Mouse (Mus musculus): Measurements from ENCODE around the gene Ccsap.

The Ccsap gene

GRCm38 (mm10) chr8:123880821-123881350, 20.9 kb upstream of the Ccsap start:
- in situ Hi-C loops (cut with MseI, MboI): no loop called here

DNA sequence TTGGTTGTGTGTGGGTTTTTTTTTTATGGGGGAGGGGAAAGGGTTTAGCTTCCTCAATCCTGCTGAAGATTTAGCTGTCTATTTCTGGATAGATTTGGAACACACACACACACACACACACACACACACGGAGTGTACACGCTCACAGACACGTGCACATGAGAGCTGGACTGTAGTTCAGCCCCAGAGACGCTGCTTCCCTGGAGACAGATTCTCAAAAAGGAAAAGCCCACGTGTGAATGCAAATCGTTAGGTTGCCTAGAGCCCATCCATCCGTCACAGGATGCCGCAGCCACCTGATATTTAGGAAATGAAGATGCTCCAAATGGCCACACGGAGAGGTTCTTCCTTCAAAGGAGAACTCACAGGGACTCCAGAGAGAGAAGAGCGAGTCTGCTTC, 20.3 kb upstream of the Ccsap start:
- in situ Hi-C loops (cut with MseI, MboI): no loop called here

GRCm38 (mm10) chr8:123877865-123878264, 17.9 kb upstream of the Ccsap start:
- in situ Hi-C loops (cut with MseI, MboI): no loop called here

DNA sequence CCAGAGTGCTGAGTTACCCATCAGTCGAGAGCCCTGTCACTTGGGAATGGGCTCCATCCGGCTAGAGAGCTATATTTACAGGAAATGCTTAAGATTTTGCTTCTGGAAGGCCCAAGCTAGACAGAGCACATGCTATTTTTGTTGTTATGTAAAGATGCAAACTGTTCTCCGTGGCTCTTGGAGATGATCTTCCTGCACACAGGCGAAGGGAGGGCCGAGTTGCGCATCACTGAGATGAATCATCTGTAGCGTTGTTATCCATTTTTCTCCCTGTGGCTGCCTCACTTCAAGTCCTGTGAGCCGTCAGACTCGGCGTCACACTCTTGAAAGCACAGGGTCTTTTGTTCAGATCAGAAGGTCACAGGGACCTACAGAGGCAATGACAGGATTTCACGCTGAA, 14.3 kb upstream of the Ccsap start:
- in situ Hi-C loops (cut with MseI, MboI): no loop called here

DNA sequence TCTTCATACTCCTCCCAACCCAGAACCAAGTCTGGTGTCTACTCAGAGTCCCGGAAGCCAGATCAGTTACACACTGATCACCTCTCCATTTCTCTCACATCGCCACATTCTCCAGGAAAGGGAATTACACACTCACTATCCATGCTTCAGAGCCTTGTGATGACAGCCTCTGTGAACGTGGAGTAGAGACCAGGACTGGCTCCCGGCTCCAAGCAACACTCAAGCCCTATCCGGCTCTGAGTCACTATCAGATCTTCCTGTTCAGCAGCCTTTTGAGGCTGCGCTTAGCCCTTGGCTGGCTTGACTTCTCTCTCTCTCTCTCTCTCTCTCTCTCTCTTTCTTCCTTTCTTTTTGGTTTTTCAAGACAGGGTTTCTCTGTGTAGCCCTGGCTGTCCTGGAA, 13.4 kb upstream of the Ccsap start:
- in situ Hi-C loops (cut with MseI, MboI): no loop called here

- in situ Hi-C loops (cut with MseI, MboI): no loop called here
These were observed 12.0 kb upstream of the Ccsap start for GRCm38 (mm10) chr8:123872048-123872447.

DNA sequence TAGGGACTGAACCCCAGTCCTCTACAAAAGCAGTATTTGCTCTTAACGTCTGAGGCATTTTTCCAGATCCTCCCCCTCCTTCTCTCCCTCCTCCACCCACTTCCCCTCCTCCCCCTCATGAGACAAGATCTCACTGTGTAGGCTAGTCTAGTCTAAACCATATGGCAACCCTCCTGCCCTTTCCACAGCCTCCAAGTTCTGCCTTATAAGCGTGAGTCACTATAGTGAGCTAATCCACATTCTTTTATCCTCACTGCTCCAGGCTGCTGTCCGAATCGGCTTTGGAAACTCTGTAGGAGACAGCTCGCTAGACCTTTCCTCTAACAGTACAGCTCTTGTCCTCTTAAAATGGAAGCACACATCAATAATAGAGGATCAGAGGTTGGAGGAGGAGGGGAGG, 7.0 kb upstream of the Ccsap start:
- in situ Hi-C loops (cut with MseI, MboI): no loop called here

GRCm38 (mm10) chr8:123865786-123866185, 5.8 kb upstream of the Ccsap start:
- in situ Hi-C loops (cut with MseI, MboI): no loop called here

DNA sequence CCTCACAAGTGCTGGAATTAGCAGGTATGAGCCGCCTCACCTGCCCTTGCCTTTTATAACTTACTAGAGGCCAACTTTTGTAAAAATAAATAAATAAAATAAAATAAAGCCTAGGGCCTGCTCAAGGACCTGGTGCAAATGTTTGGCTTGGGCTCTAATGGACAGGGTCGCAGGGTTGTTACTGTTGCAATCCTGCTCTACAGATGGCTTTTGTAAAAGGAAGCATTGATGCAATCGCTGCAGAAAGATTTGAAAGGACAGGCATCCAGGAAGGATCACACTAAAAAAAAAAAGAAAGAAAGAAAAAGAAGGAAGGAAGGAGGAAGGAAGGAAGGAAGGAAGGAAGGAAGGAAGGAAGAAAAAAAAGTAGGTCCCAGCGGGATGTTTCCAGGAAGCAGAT, 377 bp upstream of the Ccsap start:
- in situ Hi-C loops (cut with MseI, MboI): no loop called here

GRCm38 (mm10) chr8:123858941-123859647, 915 bp downstream of the Ccsap start:
- in situ Hi-C loops (cut with MseI, MboI): no loop called here

DNA sequence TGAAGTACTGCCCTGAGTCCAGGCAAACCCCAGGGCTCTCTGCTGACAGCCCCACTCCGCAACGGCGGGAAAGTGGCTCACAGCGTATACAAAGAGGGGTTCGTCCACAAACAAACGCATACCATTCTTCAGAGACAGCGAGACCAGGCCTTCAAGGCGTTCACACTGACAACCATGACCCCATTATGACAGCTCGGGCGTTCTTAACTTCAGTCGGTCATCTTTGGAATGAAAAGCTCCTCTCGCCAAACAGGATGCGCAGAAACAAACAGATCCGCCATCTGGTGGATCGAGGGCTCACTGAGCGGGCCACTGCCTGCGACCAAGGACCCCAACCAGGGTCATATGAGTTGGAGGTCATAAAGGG, 1.5 kb downstream of the Ccsap start:
- in situ Hi-C loops (cut with MseI, MboI): no loop called here

- in situ Hi-C loops (cut with MseI, MboI): no loop called here
These were observed 2.6 kb downstream of the Ccsap start for GRCm38 (mm10) chr8:123857361-123857760.

DNA sequence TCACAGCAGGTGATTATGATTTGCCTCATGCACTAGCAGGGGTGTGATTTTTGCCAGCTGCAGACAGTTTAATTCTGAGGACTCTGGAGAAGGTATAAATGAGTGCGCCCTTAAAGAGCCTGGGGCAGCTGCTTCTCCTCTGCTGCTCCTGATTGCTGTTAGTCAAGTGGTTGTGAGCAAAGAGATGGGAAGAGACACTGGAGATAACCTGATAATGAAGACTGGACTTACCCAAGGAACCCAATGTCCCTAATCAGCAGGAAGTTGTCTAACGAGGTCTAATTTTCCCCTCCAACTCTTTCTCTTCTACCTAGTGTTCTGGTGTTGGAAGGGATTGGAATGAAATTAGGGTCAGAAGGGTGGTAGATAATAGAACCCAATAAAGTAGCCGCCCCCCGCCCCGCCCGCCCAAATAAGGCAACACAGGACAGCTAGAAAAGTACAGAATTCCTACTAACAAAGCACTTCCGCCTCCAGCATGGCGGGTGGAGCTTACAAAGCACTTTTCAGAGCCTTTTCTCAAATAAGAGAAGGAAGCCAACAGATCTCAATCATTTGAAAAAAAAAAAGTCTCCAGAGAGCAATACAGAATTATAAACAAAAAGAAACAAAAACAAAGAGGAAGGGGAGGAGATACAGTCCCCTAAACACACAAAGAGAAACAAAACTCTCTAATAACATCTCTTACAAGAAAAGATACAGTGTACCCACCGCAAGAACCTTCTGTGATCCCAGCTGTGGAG, 5.1 kb downstream of the Ccsap start:
- in situ Hi-C loops (cut with MseI, MboI): no loop called here

- in situ Hi-C loops (cut with MseI, MboI): no loop called here
These were observed 5.8 kb downstream of the Ccsap start for GRCm38 (mm10) chr8:123854252-123854651.

DNA sequence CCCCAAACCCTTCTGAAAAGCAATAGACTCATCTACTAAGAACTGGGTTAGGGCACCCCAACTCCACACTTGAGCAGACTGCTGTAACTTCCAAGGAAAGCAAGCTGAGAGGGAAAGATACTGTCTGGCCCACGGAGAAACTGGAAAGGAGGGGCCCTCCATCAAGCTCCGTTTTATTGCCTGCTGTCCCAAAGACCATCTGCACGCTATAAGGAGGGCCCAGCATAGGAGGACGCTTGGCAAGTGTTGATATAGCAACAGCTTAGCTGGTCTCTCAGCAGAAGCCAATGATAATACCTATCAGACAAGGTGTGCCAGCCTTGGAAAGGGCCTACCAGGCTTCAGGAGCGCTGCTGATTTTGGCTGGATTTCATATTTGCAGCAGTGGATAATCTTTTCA, 8.4 kb downstream of the Ccsap start:
- in situ Hi-C loops (cut with MseI, MboI): no loop called here

- in situ Hi-C loops (cut with MseI, MboI): no loop called here
These were observed 10.7 kb downstream of the Ccsap start for GRCm38 (mm10) chr8:123849352-123849751.

DNA sequence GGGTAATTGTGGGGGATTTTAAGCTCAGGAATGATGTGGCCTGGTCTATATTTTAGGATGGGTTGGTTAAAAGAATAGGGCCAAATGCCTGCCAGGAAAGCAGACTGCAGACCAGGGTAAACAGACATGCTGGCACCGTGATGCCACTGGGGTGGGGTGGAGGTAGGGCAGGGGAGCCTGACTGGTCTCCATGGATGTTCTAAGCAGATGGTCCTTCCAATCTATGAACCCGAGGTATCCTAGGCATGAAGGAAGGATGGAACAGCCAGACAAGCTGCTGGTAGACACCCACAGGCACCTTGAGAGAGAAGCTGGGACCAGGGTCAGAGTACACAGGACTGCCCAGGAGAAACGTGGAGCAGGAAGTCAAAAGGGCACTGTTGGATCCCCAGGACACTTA, 12.5 kb downstream of the Ccsap start:
- in situ Hi-C loops (cut with MseI, MboI): no loop called here

DNA sequence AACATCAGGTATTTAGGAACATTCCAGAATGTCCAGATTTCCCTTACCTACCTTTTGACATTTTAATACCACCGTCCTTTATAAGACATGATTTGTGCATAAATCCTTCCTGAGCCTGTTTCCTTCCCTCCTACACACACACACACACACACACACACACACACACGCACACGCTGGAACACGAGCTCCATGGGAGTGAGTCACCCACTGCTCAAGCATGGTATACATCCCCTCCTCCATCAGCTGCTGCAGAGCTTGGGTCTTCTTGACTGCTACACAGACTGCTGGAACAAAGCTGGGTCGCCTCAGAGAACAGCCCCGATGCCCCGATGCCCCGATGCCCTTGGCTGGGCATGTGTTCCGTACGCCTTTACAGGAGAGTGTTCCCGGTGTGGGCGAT, 13.5 kb downstream of the Ccsap start:
- in situ Hi-C loops (cut with MseI, MboI): no loop called here

- in situ Hi-C loops (cut with MseI, MboI): no loop called here
These were observed 14.0 kb downstream of the Ccsap start for GRCm38 (mm10) chr8:123845991-123846390.

DNA sequence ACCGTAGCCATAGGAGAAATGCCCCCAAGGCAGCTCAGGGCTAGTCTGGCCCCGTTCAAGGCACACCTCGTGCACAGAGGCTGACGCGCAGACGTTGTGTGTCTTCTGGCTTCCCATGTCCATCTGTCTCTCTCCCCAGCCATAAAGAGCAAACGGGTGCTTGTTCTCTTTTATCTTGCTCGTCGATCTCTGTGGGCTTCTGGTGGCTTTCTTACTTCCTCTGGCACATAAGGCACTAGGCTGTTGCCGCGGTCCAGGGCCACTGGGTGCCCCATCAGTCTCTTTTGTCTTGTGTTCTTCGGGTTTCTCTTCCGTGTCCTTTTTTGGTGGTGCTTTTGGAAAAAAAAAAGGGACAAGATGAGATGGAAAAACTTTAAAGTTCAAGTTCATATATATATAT, 14.9 kb downstream of the Ccsap start:
- in situ Hi-C loops (cut with MseI, MboI): no loop called here

- in situ Hi-C loops (cut with MseI, MboI): no loop called here
These were observed 15.7 kb downstream of the Ccsap start for GRCm38 (mm10) chr8:123844341-123844740.

GRCm38 (mm10) chr8:123842086-123842485, 17.9 kb downstream of the Ccsap start:
- in situ Hi-C loops (cut with MseI, MboI): no loop called here

All from mouse trophoblast stem cell (cell line).